Mouse (Mus musculus) frontal cortex, postnatal 10 days (tissue): Measurements from ENCODE around the gene Lgals7.
"Not testable (repeated sequence)": the region's sequence is repeated elsewhere in the genome, so short reads cannot be mapped to it uniquely, and the experiment has no call there.

ENCODE experiments used
- DNase-seq, 2 experiments: peaks; one replicate each; pipeline ENCODE4 v3.0.0; 2022; ENCODE audit warnings: low spot score in 2 of 2, mixed read lengths in 1 of 2

Gene Lgals7

DNA sequence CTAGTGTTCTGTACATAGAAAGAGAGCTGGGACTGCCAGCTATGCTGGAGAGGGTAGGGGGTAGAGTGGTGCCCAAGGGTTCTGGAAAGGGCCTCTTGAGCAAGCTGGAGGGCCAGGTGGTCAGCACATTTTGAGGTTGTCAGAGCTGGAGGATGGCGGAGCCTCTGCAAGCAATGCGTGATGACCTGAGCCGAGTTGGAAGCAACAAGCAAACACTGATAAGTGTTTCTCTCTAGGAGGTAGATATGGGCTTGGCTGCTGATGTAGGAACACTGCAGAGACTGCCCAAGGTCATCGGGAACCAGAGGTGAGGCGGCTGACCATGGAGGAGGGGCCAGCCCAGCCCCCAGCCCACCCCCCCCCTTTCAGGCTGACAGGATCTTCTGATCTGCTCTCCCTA, 32.7 kb upstream of the Lgals7 start:
- no peak for DNase-seq

DNA sequence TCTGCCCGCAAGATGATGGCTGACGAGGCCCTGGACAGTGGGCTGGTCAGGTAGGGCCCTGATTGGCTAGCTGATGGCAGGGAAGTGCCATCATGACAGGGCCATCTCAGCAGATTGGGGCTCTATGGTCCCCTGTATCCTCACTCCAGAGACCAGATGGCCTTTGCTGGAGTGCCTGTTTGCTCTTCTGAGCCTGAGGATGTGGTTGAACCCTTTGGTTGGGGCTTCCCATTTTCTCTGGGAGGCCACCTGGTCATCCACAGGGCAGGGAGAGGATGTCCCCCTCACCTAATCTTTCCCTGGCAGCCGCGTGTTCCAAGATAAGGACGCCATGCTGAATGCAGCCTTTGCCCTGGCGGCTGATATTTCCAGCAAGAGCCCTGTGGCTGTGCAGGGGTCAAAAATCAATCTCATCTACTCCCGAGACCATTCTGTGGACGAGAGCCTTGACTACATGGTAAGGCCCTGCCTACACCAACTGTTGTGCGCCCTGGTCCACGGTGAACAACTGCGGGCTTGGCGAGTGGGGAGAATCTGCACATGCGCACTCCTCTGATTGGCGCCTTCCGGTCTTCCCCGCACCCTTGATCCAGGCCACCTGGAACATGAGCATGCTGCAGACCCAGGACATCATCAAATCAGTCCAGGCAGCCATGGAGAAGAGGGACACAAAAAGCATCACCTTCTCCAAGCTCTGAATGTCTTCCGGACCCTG, 32.1 kb upstream of the Lgals7 start:
- DNase-seq = no peak

DNA sequence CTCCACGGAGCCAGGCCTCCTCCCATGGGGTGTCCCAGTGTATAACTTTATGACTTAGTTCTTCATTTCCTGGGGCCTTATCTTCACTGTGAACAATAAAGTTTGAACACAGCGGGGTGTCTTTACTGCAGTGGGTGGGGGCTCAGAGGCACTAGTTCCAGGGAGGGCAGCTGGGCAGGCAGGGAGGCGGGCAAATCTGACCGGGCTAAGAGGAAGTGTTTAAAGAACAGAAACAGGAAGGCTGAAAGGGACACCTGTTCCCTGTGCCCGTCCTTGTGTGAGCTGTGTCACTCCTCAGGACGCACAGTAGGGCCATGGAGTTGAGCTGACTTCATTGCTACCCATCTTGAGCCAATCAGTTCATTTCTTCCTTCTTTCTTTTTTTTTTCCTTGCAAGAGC, 31.5 kb upstream of the Lgals7 start:
- DNase-seq = no peak

DNA sequence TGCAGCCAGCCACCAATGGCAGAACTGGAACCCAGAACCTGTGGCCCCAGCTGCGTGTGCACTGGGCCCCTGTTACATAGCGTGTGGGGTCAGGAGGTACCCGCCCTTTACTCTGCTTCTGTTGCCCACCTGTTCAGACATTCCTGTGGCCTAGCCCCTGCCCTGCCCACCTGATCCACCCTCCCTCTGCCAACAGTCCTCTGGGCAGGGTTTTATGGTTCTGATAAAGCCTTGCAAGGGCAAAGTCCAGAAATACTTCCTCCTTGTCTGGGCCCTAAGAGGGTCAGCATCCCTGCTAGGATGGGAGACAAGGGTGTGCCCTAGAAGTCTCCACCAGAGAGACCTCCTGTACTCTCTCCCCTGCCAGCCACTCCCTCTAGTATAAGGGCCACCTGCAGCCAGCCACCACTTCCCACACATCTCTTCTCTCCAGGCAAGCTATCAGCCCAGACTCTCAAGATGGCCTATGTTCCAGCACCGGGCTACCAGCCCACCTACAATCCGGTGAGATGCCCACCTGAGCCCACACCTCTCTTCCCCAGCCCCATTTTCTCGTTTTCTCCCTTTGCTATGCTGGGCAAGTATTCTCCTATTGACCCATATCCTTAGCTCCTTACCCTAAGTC, 29.8 kb upstream of the Lgals7 start, which contains the start of gene Lgals4:
TSS of gene Lgals4 (plus strand) at position 132 of the 625 bp plus-strand sequence.
- DNase-seq = no peak

DNA sequence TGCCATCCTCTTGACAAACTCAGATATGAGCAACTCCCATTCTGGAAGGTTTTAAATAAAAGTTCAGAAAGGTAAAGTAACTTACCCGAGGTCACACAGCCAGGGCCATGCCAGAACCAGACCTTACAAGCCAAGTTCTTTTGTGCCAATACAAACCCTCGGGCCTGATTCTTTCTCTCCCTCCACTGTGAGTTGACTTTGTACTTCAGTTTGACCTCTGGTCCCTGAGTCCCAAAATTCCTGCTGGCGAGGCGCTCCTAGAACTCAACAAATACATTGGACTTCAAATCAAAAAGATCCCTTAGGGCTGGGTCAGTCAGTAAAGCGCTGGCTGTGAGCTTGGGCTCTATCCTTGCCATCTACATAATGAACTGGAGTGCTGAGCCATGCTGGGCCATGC, 26.7 kb upstream of the Lgals7 start:
- no peak for DNase-seq

- DNase-seq = no peak
These were observed 25.3 kb upstream of the Lgals7 start for GRCm38 (mm10) chr7:28838331-28838730.

DNA sequence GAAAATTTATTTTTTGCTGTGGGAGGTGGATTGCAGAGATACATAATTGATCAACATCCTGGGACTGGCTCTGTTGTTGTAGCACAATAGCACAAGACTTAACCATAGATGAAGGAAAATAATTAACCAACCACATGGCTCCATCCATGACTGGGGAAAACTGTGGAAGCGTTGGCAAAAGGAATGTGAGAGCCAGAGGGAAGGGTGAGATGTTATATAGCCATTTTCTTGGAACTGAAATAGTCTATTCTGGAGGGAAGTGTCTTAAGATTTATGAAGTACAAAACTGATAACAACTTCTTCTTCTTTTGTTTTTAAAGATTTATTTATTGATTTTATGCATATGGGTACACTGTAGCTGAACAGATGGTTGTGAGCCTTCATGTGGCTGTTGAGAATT, 16.4 kb upstream of the Lgals7 start:
- DNase-seq = no peak

- no peak for DNase-seq
These were observed 13.9 kb upstream of the Lgals7 start for GRCm38 (mm10) chr7:28849700-28850236.

GRCm38 (mm10) chr7:28850642-28851041, 13.0 kb upstream of the Lgals7 start:
- no peak for DNase-seq

- no peak for DNase-seq
These were observed 3.7 kb upstream of the Lgals7 start for GRCm38 (mm10) chr7:28859953-28860352.

DNA sequence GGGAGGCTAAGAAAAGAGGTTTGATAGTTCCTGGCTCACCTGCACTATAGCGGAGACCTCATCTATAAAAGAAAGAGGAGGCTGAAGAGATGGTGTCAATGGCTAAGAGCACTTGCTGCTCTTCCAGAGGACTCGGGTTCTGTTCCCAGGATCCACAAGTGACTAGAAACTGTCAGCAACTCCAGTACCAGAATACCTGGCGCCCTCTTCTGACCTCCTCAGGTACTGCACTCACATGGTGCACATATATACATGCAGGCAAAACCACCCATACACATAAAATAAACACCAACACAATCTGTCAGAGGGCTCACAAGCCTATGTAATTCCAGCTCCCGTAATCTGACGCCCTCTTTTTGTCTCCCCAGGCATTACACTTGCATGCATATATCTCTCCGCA, 2.8 kb upstream of the Lgals7 start:
- no peak for DNase-seq

GRCm38 (mm10) chr7:28862817-28863499, 695 bp upstream of the Lgals7 start:
- DNase-seq = peak; percentile 52 to 76

DNA sequence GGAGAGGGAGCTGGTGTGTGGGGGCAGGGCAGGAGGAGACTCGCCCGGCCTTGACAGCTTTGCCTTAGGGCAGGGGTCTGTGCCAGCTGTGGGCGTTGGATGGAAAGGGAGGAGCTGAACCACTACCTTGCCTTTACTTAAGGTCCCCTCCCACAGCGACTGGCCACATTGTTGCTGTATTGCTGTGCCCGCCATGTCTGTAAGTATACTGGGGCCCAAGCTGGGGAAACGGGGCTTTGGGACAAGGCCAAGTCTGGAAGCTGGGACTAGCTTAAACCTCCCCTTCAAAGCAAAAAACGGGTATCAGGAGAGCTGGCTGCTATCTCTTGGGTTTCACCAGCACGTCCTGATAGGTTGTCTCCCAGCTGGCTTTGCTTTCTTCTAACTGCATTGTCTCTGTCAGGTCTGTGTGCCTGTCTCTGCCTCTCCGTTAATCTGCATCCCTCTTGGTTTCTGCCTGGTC, 666 bp downstream of the Lgals7 start:
- no peak for DNase-seq

DNA sequence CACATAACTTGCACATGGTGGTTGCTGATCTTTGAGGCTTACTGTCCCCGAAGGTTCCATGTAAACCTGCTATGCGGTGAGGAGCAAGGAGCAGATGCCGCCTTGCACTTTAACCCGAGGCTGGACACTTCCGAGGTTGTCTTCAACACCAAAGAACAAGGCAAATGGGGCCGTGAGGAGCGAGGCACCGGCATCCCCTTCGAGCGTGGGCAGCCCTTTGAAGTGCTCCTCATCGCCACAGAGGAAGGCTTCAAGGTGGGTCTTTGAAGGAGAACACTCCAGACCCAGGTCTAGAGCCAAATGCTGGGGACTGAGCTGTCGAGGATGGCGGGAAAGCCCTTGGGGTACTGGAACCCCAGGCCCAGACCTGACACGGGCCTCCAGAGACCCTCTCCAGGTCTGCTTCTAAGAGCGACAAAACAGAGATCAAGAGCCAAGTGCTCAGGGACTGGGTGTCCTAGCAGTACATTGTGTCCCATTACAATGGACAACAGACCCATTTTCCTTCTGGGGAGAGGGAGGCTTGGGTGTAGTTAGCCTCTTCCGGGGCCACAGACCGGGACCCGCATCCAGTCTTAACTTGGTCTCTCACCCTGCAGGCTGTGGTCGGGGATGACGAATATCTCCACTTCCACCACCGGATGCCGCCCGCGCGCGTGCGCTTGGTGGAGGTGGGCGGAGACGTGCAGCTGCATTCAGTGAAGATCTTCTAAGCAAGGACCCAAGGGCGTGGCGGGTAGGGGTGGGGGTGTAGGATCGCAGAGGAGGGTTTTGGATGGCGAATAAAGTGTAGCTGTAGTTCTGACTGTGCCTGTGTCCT, 2.0 kb downstream of the Lgals7 start:
- DNase-seq = peak; percentile 73 to 75

DNA sequence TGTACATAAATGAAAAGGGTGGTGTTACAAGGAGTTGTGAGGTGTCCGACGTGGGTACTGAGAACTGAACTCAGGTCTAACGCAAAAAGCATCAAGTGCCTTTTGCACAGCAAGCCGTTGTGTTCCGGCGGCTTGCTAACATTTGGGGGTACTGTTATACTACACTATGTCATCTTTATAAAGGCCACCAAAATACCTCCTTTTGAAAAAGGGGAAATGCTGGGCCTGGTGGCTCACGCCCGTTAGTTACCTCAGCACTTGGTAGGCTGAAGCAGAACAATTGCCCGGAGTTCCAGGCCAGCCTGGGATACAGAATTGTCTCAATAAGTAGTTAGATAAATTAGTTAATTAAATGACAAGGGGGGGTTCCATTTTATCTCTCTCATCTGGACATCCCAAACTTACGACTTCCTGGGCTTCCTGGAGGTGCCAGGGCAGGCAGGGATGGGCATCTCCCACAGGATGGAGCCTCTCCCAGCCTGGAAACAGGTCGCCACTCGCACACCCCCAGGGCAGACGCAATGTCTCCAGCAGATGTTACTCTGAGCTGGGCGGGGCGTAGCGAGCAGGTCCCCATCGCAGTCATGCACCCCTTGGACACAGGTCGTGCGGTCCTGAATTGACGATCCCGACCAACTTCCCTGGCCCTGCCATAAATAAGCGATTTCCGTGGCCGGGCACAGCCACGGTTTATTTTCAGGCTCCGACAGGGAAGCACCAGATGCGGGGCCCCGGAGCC, 3.3 kb downstream of the Lgals7 start:
- DNase-seq = no peak

DNA sequence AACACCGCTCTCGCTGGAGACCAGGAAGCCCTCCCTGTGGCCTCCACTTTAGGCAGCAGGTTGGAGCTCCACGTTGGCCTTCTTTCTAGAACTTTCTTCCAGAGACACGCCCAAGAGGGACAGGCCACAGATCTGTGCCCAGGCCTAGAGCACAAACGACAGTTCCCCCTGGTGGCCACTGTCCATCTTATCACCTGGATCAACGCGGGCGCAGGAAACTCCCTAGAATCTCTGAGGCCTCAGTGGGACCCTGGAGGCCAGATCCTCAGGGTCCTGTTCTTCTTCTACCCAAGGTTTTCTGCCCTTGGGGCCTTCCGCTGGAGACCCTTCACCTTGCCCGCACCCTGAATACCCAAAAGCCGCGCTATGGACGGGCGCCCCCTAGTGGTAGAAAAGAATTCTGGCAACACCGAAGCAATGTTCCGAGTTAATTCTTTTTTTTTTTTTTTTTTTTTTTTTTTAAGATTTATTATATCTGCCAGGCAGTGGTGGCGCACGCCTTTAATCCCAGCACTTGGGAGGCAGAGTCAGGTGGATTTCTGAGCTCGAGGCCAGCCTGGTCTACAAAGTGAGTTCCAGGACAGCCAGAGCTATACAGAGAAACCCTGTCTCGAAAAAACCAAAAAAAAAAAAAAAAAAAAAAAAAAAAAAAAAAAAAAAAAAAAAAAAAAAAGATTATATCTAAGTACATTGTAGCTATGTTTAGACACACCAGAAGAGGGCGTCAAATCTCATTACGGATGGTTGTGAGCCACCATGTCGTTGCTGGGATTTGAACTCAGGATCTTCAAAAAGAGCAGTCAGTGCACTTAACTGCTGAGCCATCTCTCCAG, 4.1 kb downstream of the Lgals7 start:
- not testable (repeated sequence) for DNase-seq

GRCm38 (mm10) chr7:28870901-28871664, 7.4 kb downstream of the Lgals7 start:
- no peak for DNase-seq

DNA sequence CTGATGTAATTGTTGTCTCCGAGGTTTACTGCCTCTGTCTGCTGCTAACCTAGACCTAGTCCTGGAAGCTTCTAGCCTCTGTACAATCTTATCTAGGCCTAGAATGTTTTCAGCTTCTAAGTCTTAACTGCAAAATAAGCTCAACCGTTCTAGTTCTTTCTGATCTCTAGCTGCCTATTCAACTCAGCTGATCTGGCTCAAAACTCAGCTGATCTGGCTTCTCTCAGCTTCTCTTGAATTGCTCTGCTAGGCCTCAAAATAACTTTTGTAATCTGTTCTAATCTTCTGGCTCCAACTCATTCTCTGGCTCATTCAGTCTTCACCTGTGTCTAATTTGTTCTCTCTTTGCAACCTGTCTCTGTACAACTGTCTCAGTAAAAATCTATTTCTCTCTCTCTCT, 10.9 kb downstream of the Lgals7 start:
- DNase-seq = no peak

GRCm38 (mm10) chr7:28876099-28876498, 12.4 kb downstream of the Lgals7 start:
- DNase-seq = no peak
